Mouse (Mus musculus): ENCODE results near the gene Slc24a4. TPM values are rescaled to one million over a fixed set of nuclear protein-coding genes. Genes with fewer than 3 reads are reported as not detected.
A peak's percentile ranks its signal among the peaks of the same experiment; 100 is the strongest.
"Not testable (repeated sequence)": the region's sequence is repeated elsewhere in the genome, so short reads cannot be mapped to it uniquely, and the experiment has no call there.

Gene Slc24a4
- polyA plus RNA-seq, 1 experiment from 2014 or later = 1.2 TPM

GRCm38 (mm10) chr12:102271447-102271846 is 142.9 kb downstream of the Slc24a4 start:
- H3K27ac ChIP-seq (replicated peaks) = no peak overlapping the region
- H3K9me3 ChIP-seq (replicated peaks) = no peaks in the 10 kb centered on the region
- no peaks in the 10 kb centered on the region; the same call in 1 of the 2 replicates for H3K4me1 ChIP-seq
- no peaks in the 10 kb centered on the region for H3K36me3 ChIP-seq
- H3K27me3 ChIP-seq = no peaks in the 10 kb centered on the region
- H3K4me3 ChIP-seq (replicated peaks) = no peak overlapping the region
- no peak overlapping the region for H3K4me2 ChIP-seq (replicated peaks)
- 66% methylated on average over 4 of the region's 4 CpGs for WGBS
- ATAC-seq (ENCODE audit: insufficient number of reproducible peaks, low FRiP score, low TSS enrichment, low read depth) = no peak
- no peak overlapping the region for H3K9ac ChIP-seq

DNA sequence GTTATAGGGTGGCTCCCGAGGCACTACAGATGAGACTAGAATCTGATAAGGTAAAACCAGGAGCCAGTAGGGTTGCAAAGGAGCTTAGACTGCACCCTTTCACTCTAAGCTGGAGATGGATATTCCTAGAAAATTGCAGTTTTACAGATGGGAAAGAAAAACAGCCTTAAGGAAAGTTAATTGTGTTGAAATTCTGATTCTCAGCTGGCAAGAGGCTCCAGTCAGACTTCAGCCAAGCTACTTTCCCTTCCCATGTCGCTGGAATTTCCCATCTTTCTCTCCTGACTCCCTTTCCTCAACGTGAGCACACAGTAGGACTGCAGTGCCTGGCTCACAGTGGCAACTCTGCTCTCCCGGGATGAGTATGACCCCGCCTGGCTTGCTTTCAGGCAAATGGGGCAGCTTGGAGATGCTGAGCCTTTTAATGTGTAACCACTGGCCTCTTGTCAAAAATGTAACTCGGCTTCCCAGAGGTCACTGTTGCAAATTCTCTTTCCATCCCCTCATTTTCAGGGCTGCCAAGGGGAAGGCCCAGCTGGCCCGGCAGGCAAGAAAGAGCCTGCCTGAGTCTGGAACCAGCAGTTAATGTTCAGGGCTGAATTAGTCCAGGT is 147.4 kb downstream of the Slc24a4 start:
- Histone ChIP-seq H3K9me3 (replicated peaks) (no peaks in the 10 kb centered on the region), H3K4me1 (no peaks in the 10 kb centered on the region; the same call in 1 of the 2 replicates), H3K9ac (no peak overlapping the region), H3K27me3 (0 out of 2 replicates have a peak, but pooled peaks cover 4% of the 10 kb centered on the region), H3K27ac (replicated peaks) (no peak overlapping the region), H3K4me3 (replicated peaks) (no peak overlapping the region), H3K36me3 (no peaks in the 10 kb centered on the region), H3K4me2 (replicated peaks) (no peak overlapping the region)
- WGBS = 43% methylated on average over 7 of the region's 7 CpGs
- no peak for ATAC-seq (ENCODE audit: insufficient number of reproducible peaks, low FRiP score, low TSS enrichment, low read depth)

GRCm38 (mm10) chr12:102280290-102280689 is 151.8 kb downstream of the Slc24a4 start:
- WGBS = 56% methylated on average over 4 of the region's 4 CpGs
- not testable (repeated sequence) for H3K4me3 ChIP-seq (replicated peaks); ATAC-seq (ENCODE audit: insufficient number of reproducible peaks, low FRiP score, low TSS enrichment, low read depth)

DNA sequence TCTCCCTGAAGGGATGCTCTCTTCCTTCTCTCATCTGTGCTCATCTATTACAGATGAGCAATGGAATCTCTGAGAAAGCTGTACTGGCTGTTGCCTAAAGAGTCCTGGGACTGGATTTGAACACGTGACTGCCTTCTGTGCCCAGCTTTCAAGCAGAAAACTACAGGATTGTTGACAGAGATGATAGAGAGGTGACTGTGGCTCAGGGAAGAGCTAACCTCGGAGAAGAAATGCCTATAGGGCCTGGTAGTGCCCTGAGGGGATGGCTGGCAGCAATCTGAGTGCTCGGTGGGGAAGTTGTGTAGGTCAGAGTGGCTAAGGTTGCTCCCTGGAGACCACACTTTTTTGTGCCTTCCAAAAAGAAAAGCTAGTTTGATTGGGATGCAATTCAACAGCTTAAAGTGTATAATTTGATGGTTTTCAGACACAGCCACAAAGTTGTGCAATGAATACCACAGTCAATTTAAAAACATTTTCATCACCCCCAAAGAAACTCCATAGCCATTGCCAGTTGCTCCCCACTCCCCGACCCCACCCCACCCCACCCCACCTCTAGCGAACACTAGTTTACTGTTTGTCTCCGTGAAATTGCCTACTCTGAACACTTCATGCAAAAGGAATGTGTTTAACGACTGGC is 152.5 kb downstream of the Slc24a4 start:
- H3K4me3 ChIP-seq (replicated peaks) = no peak overlapping the region
- no peak for ATAC-seq (ENCODE audit: insufficient number of reproducible peaks, low FRiP score, low TSS enrichment, low read depth)
- 35% methylated on average over 7 of the region's 7 CpGs for WGBS

More at GRCm38 (mm10) chr12:102280290-102280689, 151.8 kb downstream of the Slc24a4 start:
- H3K9me3 ChIP-seq (replicated peaks); H3K4me2 ChIP-seq (replicated peaks); H3K27me3 ChIP-seq; H3K9ac ChIP-seq; H3K36me3 ChIP-seq; H3K27ac ChIP-seq (replicated peaks): not testable (repeated sequence)
- H3K4me1 ChIP-seq = peaks cover 25% of the 10 kb centered on the region

DNA sequence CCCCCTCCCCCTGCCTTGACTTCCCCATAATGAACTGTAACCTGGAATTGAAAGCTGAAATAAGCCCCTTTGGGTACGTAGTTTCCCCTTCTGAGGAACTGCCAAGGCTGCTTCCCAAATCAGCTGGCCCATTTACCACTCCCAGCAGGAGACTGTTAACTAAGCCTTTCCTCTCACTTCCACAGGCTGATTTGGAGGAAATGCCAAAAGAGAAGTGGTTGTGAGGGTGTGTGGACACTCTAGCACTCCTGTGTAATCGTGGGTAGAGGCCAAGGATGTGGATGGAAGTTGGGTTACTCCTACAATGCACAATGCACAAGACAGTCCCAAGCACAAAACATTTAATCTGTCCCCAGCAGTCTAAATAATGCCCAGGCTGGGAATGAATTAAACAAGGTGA is 153.6 kb downstream of the Slc24a4 start:
- 64% methylated on average over 2 of the region's 2 CpGs for WGBS
- Histone ChIP-seq H3K27ac (replicated peaks) (no peak overlapping the region), H3K4me1 (peaks cover 44% of the 10 kb centered on the region), H3K9me3 (replicated peaks) (no peaks in the 10 kb centered on the region), H3K36me3 (no peaks in the 10 kb centered on the region), H3K4me2 (replicated peaks) (no peak overlapping the region; the same call in 1 of the 2 replicates), H3K27me3 (peaks cover 7% of the 10 kb centered on the region; the same call in 1 of the 2 replicates), H3K4me3 (replicated peaks) (no peak overlapping the region), H3K9ac (no peak overlapping the region)
- no peak for ATAC-seq (ENCODE audit: insufficient number of reproducible peaks, low FRiP score, low TSS enrichment, low read depth)

More for the DNA sequence above, 152.5 kb downstream of the Slc24a4 start:
- peaks cover 7% of the 10 kb centered on the region; the same call in 1 of the 2 replicates for H3K27me3 ChIP-seq
- H3K36me3 ChIP-seq = no peaks in the 10 kb centered on the region
- H3K4me1 ChIP-seq = peaks cover 32% of the 10 kb centered on the region
- no peak overlapping the region for H3K27ac ChIP-seq (replicated peaks)
- H3K9me3 ChIP-seq (replicated peaks) = no peaks in the 10 kb centered on the region
- no peak overlapping the region for H3K4me2 ChIP-seq (replicated peaks)
- no peak overlapping the region for H3K9ac ChIP-seq

DNA sequence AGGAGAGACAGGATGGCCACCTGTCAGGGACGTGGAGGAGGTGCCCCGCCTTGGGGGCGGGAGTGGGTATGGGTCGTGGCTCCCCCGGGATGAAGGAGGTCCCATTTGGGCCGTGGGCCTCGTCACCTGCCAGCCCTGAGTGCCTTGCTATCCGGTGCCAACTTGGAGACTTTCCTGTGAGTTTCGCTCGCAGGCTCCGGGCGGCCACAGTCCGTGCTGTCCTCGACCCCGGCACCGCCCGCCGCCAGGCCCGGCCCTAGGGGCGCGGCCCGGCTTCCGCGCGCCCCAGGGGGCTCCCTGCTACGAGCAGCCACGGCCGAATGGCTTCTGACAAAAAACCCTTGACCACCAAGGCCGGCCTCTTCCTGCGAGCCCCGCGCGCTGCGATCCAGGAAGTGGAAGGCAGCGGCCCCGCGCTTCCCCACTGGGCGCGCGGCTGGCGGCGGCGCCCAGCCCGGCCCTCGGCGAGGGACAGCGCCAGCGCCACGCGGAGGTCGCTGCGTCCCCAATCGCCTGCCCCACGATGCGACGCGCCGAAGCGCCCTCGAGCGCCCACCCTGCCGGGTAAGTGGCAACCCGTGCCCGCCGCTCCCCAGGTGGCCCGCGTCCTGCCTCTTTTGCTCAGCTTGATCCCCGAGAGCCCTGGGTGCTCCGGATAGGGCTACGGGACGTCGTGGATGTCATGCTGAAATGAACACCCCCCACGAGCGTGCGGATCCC is 154.4 kb downstream of the Slc24a4 start, which contains the start of gene Rin3:
Gene Rin3 (plus strand): TSS at position 286 of the 720 bp plus-strand sequence.
- peak within 1 kb of the TSS; percentile 70 for H3K9ac ChIP-seq
- H3K27ac ChIP-seq (replicated peaks) = peak within 1 kb of the TSS; percentile 68
- H3K36me3 ChIP-seq = no peaks in the 10 kb centered on the region
- peak within 1 kb of the TSS; percentile 64 for H3K4me3 ChIP-seq (replicated peaks)
- WGBS = 1% methylated on average over 75 of the region's 75 CpGs
- peak; percentile 52; the same call in 1 of the 2 replicates for ATAC-seq (ENCODE audit: insufficient number of reproducible peaks, low FRiP score, low TSS enrichment, low read depth)
- no peaks in the 10 kb centered on the region for H3K9me3 ChIP-seq (replicated peaks)
- H3K4me2 ChIP-seq (replicated peaks) = peak within 1 kb of the TSS; percentile 96
- H3K4me1 ChIP-seq = peaks cover 48% of the 10 kb centered on the region
- H3K27me3 ChIP-seq = peaks cover 4% of the 10 kb centered on the region; the same call in 1 of the 2 replicates

- 6% methylated on average over 22 of the region's 24 CpGs for WGBS
- H3K27ac ChIP-seq (replicated peaks) = peak overlapping the region; percentile 68
- peaks cover 48% of the 10 kb centered on the region for H3K4me1 ChIP-seq
Measured at GRCm38 (mm10) chr12:102283483-102284266, 155.1 kb downstream of the Slc24a4 start.

GRCm38 (mm10) chr12:102284267-102284610 is 155.7 kb downstream of the Slc24a4 start:
- ATAC-seq (ENCODE audit: insufficient number of reproducible peaks, low FRiP score, low TSS enrichment, low read depth) = no peak
- H3K27me3 ChIP-seq = peaks cover 3% of the 10 kb centered on the region; the same call in 1 of the 2 replicates
- no peaks in the 10 kb centered on the region for H3K9me3 ChIP-seq (replicated peaks)
- peak overlapping the region; percentile 64 for H3K4me3 ChIP-seq (replicated peaks)
- H3K36me3 ChIP-seq = no peaks in the 10 kb centered on the region
- H3K4me2 ChIP-seq (replicated peaks) = peak overlapping the region; percentile 96
- no peak overlapping the region for H3K9ac ChIP-seq
- H3K27ac ChIP-seq (replicated peaks) = peak overlapping the region; percentile 48; the same call in 1 of the 2 replicates
- peaks cover 48% of the 10 kb centered on the region for H3K4me1 ChIP-seq
- 21% methylated on average over 9 of the region's 9 CpGs for WGBS

More at GRCm38 (mm10) chr12:102283483-102284266, 155.1 kb downstream of the Slc24a4 start:
- Histone ChIP-seq H3K9ac (peak overlapping the region; percentile 70), H3K9me3 (replicated peaks) (no peaks in the 10 kb centered on the region), H3K36me3 (no peaks in the 10 kb centered on the region), H3K4me2 (replicated peaks) (peak overlapping the region; percentile 96), H3K27me3 (peaks cover 3% of the 10 kb centered on the region; the same call in 1 of the 2 replicates), H3K4me3 (replicated peaks) (peak overlapping the region; percentile 64)
- ATAC-seq (ENCODE audit: insufficient number of reproducible peaks, low FRiP score, low TSS enrichment, low read depth) = peak; percentile 63; the same call in 1 of the 2 replicates

DNA sequence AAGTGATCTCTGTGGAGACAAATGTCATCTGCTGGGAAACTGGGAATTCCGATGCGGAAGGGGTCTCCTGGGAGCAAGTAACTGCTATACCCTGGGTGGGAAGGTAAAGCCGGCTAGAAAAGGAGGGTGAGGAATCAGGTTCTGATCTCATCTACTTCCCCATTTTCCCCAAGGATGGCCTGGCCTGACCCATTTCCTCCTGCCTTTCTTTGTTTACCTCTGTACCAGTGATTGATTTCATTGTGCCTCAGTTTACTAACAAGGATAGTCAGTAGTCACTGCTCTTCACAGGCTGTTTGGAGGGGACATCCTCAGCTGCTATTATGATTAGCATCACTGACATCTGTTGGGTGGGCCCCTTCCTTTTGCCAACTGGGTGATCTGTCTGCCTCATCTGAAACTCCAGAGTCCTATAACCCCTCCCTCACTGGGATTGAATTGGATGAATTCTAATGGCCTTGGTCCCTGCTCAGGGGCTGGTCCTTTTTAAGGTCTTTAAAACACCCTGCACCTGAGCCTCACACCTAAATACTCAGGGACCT is 156.2 kb downstream of the Slc24a4 start:
- Histone ChIP-seq H3K36me3 (no peaks in the 10 kb centered on the region), H3K9ac (no peak overlapping the region), H3K4me1 (peaks cover 48% of the 10 kb centered on the region), H3K9me3 (replicated peaks) (no peaks in the 10 kb centered on the region), H3K27me3 (peaks cover 3% of the 10 kb centered on the region; the same call in 1 of the 2 replicates), H3K4me3 (replicated peaks) (peak overlapping the region; percentile 64), H3K27ac (replicated peaks) (peak overlapping the region; percentile 48; the same call in 1 of the 2 replicates), H3K4me2 (replicated peaks) (peak overlapping the region; percentile 96)
- WGBS = 46% methylated on average over 3 of the region's 3 CpGs
- no peak for ATAC-seq (ENCODE audit: insufficient number of reproducible peaks, low FRiP score, low TSS enrichment, low read depth)

DNA sequence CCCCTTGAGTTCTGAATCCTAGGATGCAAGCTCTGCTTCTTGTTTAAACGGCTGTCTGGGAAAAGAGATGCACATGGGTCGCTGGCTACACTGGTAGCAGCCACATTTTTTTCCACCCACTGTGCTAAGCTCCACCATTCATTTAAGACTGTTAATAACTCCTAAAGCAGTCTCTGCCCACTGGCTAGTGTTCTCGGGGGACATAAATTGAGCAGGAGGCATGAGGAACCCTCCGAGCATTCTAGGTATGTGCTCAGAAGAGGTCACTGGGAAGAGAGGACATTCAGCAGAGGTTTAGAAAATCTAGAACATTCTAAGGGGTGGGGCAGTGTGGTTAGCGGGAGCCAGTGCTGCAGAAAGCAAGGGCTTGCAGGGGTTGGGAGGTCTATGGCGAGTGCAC is 156.8 kb downstream of the Slc24a4 start:
- no peak for ATAC-seq (ENCODE audit: insufficient number of reproducible peaks, low FRiP score, low TSS enrichment, low read depth)
- Histone ChIP-seq H3K36me3 (no peaks in the 10 kb centered on the region), H3K9me3 (replicated peaks) (no peaks in the 10 kb centered on the region), H3K9ac (no peak overlapping the region), H3K4me2 (replicated peaks) (no peak overlapping the region), H3K27me3 (peaks cover 3% of the 10 kb centered on the region; the same call in 1 of the 2 replicates), H3K4me3 (replicated peaks) (no peak overlapping the region), H3K27ac (replicated peaks) (no peak overlapping the region), H3K4me1 (peaks cover 48% of the 10 kb centered on the region)
- WGBS = 70% methylated on average over 6 of the region's 6 CpGs
